Mouse (Mus musculus) embryonic facial prominence, embryonic 12.5 days (tissue): ENCODE data around the gene St6galnac5. TPM values are rescaled to one million over a fixed set of nuclear protein-coding genes. Genes with fewer than 3 reads are reported as not detected.

Experiments
- ATAC-seq: fragments of 200-750 bp; cut with Nextera tagmentation; 2 replicates; pipeline ENCODE4 v1.8.0; 2017; ENCODE audit not compliant: insufficient number of reproducible peaks, insufficient read depth, low FRiP score, low TSS enrichment
- H3K27ac ChIP-seq: fragments of 300-500 bp; sonication (generic); 2 replicates; pipeline ENCODE4 v1.5.1; 2016; ENCODE audit warnings: mild to moderate bottlenecking
- H3K27me3 ChIP-seq: fragments of 300-500 bp; sonication (generic); 2 replicates; pipeline ENCODE4 v1.6.1; 2016; ENCODE audit warnings: mild to moderate bottlenecking, moderate library complexity
- H3K36me3 ChIP-seq: fragments of 300-500 bp; sonication (generic); 2 replicates; pipeline ENCODE4 v1.6.1; 2016; ENCODE audit warnings: mild to moderate bottlenecking
- H3K4me1 ChIP-seq: fragments of 300-500 bp; sonication (generic); 2 replicates; pipeline ENCODE4 v1.6.1; 2016
- H3K4me2 ChIP-seq: fragments of 300-500 bp; sonication (generic); replicated peaks from 2 replicates; pipeline ENCODE4 v1.6.1; 2016; ENCODE audit warnings: mild to moderate bottlenecking, moderate library complexity
- H3K4me3 ChIP-seq: fragments of 300-500 bp; sonication (generic); 2 replicates; pipeline ENCODE4 v1.5.1; 2016; ENCODE audit warnings: mild to moderate bottlenecking
- H3K9ac ChIP-seq: fragments of 300-500 bp; sonication (generic); 2 replicates; pipeline ENCODE4 v1.6.1; 2016; ENCODE audit warnings: mild to moderate bottlenecking, moderate library complexity
- H3K9me3 ChIP-seq: fragments of 300-500 bp; sonication (generic); 2 replicates; pipeline ENCODE4 v1.6.1; 2016; ENCODE audit warnings: mild to moderate bottlenecking, moderate library complexity
- WGBS: fragments of 180-500 bp; shearing (Covaris S2); methylation state at CpG from one replicate; pipeline ENCODE4 v1.1.7; 2016; 5-methylcytosine and 5-hydroxymethylcytosine counted together
- polyA plus RNA-seq: library from polyadenylated mRNA; unstranded; fragments of >200 nt; fragmentation: Nextera tagmentation; extraction: Ambion mirVana; gene quantifications from 2 replicates; pipeline ENCODE4 v1.2.1, GENCODE M21; 2016

St6galnac5 gene
- 2.3 and 2.4 TPM in 2 replicates for polyA plus RNA-seq

DNA sequence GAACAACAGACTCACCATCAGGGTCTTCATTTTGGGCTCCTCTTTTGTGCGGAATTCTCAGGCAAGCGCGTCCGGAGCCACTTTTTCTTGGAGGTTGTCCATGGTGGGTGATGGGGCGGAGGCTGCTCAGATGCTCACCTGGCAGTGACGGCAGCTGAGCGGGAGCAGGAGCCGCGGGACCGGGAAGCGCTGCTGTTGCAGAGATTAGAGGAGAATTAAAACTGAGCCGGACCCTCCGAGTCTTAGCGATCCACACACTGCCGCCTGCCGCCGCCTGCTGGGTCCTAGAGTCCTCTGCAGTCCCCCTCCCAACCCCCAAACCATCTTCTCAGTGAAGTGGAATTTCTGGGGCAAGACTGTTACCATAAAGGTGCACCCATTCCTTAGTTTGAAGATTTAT is at the start of gene St6galnac5:
Gene St6galnac5, minus strand, starts transcription at position 259 of the 400 bp plus-strand sequence.
- 0% methylated on average over 17 of the region's 17 CpGs for WGBS

DNA sequence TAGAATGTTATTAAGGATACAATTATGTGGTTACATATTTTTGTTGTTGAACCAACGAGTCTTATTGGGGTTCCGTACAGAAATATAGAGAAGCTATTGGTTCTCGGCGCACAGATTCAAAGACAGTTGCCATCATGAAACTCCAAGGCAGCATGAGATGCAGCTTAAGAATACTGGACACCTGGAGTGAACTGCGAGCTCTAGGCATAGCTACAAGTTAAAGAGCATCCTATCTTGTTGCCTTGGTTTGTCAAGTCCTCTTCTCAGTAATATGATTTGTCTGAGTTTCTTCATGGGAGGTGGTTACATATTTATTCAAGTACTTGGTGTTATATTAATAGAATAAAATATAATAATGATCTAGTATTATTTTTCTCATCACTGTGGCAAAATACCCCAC is 48.7 kb upstream of the St6galnac5 start:
- Histone ChIP-seq H3K9ac (no peak overlapping the region), H3K27ac (no peak overlapping the region), H3K36me3 (no peaks in the 10 kb centered on the region), H3K27me3 (no peaks in the 10 kb centered on the region), H3K9me3 (no peaks in the 10 kb centered on the region), H3K4me3 (no peak overlapping the region), H3K4me2 (no peak overlapping the region), H3K4me1 (no peaks in the 10 kb centered on the region)
- 90% methylated on average over 5 of the region's 5 CpGs for WGBS
- ATAC-seq: no peak

More for the DNA sequence above, at the start of gene St6galnac5:
- Histone ChIP-seq H3K27ac (no peak within 1 kb of the TSS), H3K4me1 (peaks cover 16% of the 10 kb centered on the region), H3K27me3 (peaks cover 28% of the 10 kb centered on the region), H3K9ac (peak within 1 kb of the TSS; percentile 50), H3K9me3 (no peaks in the 10 kb centered on the region), H3K36me3 (no peaks in the 10 kb centered on the region), H3K4me2 (peak within 1 kb of the TSS; percentile 98), H3K4me3 (peak within 1 kb of the TSS; percentile 51)
- ATAC-seq: no peak; the same call in 1 of the 2 replicates

DNA sequence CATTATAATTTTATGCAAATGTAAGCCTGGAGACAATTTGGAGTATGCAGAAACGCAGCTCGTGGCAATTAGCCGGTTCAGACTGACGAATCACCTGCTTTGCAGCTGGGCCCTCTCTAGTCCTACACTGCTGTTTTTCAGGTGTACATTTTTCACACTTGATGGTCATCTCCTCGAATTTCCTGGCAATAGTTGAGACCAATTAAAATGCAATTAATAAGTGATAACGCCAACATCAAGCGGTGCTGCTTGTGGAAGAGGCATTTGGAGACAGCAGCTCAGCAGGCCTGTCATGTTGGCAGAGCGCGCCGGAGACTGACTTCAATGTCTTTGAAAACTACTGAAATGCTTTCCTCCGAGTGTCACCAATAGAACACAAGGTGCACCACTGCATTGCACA is 42.0 kb upstream of the St6galnac5 start:
- Histone ChIP-seq H3K9ac (no peak overlapping the region), H3K27ac (no peak overlapping the region), H3K27me3 (no peaks in the 10 kb centered on the region), H3K4me2 (no peak overlapping the region), H3K4me1 (no peaks in the 10 kb centered on the region), H3K36me3 (no peaks in the 10 kb centered on the region), H3K9me3 (no peaks in the 10 kb centered on the region), H3K4me3 (no peak overlapping the region)
- no peak for ATAC-seq
- WGBS: 81% methylated on average over 11 of the region's 11 CpGs

DNA sequence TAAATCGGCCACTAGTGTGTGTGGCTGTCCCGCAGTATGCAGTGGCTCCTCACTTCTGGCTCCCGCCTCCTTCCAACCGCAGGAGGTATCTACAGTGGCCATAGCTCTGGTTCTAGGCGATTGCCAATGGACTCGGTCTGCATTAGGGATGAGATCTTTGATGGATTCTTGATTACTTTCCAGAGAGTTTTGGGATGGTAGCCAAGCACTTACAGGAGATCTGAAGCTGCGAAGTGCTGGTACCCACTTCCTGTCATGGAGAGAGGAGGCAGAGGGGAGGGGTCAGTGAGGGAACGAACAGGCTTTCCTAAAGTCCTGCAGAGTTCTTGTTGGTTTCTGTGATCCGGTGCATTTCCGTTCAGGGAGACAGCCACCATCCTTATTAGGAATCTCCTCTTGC is 36.0 kb upstream of the St6galnac5 start:
- no peak overlapping the region for H3K27ac ChIP-seq
- no peaks in the 10 kb centered on the region for H3K9me3 ChIP-seq
- H3K4me3 ChIP-seq: no peak overlapping the region
- no peaks in the 10 kb centered on the region for H3K27me3 ChIP-seq
- no peak overlapping the region for H3K9ac ChIP-seq
- no peak for ATAC-seq
- H3K4me1 ChIP-seq: no peaks in the 10 kb centered on the region
- no peak overlapping the region for H3K4me2 ChIP-seq
- 78% methylated on average over 10 of the region's 10 CpGs for WGBS
- no peaks in the 10 kb centered on the region for H3K36me3 ChIP-seq

DNA sequence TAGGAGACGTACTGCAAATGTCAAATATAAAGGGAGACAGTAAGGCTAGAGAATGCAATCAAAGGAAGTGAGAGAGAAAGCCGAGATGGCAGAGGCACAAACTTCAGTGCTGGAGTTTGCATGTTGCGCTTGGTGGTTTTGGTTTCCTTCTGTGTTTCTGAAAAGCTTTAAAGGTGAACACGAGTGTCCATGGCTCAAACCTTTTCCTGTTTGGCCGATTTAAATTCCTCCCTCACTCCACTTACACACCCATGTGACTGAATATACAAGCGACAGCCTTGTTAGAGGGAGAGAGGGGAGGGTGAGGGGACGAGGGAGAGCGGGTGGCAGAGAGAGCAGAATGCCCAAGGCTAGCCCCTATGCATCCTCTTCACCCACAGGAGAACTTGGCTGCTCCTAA is 34.3 kb upstream of the St6galnac5 start:
- Histone ChIP-seq H3K27me3 (no peaks in the 10 kb centered on the region), H3K4me2 (no peak overlapping the region), H3K36me3 (no peaks in the 10 kb centered on the region), H3K9ac (no peak overlapping the region), H3K4me3 (no peak overlapping the region), H3K4me1 (no peaks in the 10 kb centered on the region), H3K9me3 (no peaks in the 10 kb centered on the region), H3K27ac (no peak overlapping the region)
- 61% methylated on average over 8 of the region's 8 CpGs for WGBS
- no peak for ATAC-seq

DNA sequence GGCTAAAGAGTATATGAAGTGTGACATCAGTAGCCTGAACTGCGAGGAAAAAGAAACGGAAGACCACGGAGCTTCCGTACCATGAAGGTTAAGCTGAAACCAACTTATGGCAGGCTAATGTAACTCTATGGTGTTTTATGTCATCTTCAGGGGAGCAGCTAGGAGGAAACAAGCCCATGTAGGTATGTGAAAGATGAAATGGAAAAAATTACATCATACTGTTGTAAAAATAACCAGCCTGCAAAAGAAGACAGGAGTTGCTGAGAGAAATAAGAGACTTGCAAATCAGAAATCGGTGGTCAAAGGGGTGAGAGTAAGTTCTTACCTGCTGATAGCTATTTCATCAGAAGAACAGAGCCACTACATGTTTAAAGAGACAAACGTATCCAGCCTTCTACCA is 24.8 kb upstream of the St6galnac5 start:
- Histone ChIP-seq H3K36me3 (no peaks in the 10 kb centered on the region), H3K4me3 (no peak overlapping the region), H3K27ac (no peak overlapping the region), H3K27me3 (no peaks in the 10 kb centered on the region), H3K9ac (no peak overlapping the region), H3K4me2 (no peak overlapping the region), H3K9me3 (no peaks in the 10 kb centered on the region), H3K4me1 (no peaks in the 10 kb centered on the region)
- WGBS: 87% methylated on average over 6 of the region's 6 CpGs
- no peak for ATAC-seq

DNA sequence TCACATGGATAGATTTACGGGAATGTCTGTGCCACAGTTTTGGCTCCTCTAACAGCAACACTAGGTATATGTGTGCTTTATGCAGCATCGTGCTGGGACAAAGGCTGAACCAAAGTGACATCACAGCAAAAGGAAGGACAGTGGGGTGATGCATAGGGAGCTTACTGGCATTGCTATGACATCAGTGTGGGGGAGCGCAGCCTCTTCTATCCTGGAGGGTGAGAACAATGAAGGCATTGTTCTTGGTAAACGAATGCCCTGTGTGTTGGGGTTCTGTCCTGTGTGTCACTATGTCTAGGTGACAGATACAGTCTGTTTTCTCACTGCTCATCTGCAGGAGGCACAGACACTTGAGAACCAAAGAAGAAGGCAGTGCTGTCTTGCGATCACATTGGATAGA is 16.9 kb upstream of the St6galnac5 start:
- Histone ChIP-seq H3K9me3 (no peaks in the 10 kb centered on the region), H3K4me1 (no peaks in the 10 kb centered on the region; the same call in 1 of the 2 replicates), H3K4me3 (no peak overlapping the region), H3K36me3 (no peaks in the 10 kb centered on the region), H3K4me2 (no peak overlapping the region), H3K27me3 (no peaks in the 10 kb centered on the region), H3K9ac (no peak overlapping the region), H3K27ac (no peak overlapping the region)
- no peak for ATAC-seq
- 56% methylated on average over 5 of the region's 5 CpGs for WGBS

DNA sequence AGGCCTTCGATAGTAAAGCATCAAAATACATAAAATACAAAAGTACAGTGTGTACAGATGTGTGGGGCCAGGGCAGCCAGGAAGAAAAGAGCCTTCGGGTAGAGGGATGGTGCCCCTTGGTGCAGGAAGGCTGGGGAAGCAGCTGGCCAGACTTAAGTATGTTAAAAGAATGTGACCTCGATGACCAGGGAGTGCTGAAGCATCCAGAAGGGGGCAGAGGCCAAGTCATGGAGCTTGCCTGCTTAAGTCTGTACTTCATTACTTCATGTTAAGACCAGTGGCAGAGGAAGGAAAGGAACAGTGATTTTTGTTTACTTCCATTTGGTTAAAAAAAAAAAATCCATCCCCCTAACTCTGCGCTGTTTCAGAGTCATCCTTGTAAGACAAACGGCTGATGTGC is 16.1 kb upstream of the St6galnac5 start:
- no peak overlapping the region for H3K9ac ChIP-seq
- no peaks in the 10 kb centered on the region for H3K36me3 ChIP-seq
- H3K4me2 ChIP-seq: no peak overlapping the region
- H3K4me1 ChIP-seq: no peaks in the 10 kb centered on the region; the same call in 1 of the 2 replicates
- H3K9me3 ChIP-seq: no peaks in the 10 kb centered on the region
- ATAC-seq: no peak
- H3K4me3 ChIP-seq: no peak overlapping the region
- H3K27ac ChIP-seq: no peak overlapping the region
- no peaks in the 10 kb centered on the region for H3K27me3 ChIP-seq
- 24% methylated on average over 5 of the region's 5 CpGs for WGBS

DNA sequence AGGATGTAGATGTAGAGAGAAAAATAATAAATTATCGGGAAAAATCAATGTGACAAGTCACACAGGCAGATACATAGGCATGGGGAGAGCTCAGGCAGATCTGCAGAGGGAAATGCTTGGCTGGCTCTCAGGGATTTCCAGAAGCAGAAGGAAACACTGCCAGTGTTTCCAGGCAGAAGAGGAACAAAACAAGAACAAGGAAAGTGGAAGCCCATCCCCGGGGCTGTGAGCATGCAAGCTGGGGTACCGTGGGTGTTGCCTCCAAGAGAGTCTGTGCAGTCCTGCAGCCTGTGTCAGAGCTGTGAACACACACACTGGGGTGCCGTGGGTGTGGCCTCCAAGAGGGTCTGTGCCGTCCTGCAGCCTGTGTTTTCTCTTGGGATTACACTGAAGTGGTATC is 11.6 kb upstream of the St6galnac5 start:
- no peaks in the 10 kb centered on the region; the same call in 1 of the 2 replicates for H3K4me1 ChIP-seq

DNA sequence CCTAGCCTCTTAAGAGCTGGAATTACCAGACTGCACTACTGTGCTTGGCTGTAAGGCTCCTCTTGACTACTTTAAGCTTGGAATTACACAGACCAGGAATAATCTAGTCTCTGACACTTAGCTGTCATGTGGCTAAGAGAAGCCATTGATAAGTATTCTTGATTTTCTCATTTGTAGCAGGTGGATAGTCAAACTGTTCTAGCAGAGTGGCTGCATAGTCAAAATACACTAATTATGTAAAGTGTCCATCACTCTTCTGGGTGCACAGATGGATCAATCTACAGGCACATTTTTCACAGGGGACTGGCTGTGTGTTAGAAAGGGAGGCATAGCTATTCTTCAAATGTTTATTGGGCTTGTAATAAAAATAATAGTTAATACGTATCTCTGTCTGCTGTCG is 8.7 kb upstream of the St6galnac5 start:
- Histone ChIP-seq H3K36me3 (no peaks in the 10 kb centered on the region), H3K4me1 (no peaks in the 10 kb centered on the region), H3K4me3 (no peak overlapping the region), H3K9me3 (no peaks in the 10 kb centered on the region), H3K9ac (no peak overlapping the region), H3K27ac (no peak overlapping the region), H3K27me3 (no peaks in the 10 kb centered on the region), H3K4me2 (no peak overlapping the region)
- ATAC-seq: no peak
- WGBS: 94% methylated on average over 2 of the region's 2 CpGs

More for the DNA sequence above, 11.6 kb upstream of the St6galnac5 start:
- no peak overlapping the region for H3K4me3 ChIP-seq
- H3K27ac ChIP-seq: no peak overlapping the region
- no peaks in the 10 kb centered on the region for H3K36me3 ChIP-seq
- ATAC-seq: no peak
- WGBS: 57% methylated on average over 5 of the region's 5 CpGs
- H3K4me2 ChIP-seq: no peak overlapping the region
- H3K27me3 ChIP-seq: no peaks in the 10 kb centered on the region
- H3K9me3 ChIP-seq: no peaks in the 10 kb centered on the region
- no peak overlapping the region for H3K9ac ChIP-seq

DNA sequence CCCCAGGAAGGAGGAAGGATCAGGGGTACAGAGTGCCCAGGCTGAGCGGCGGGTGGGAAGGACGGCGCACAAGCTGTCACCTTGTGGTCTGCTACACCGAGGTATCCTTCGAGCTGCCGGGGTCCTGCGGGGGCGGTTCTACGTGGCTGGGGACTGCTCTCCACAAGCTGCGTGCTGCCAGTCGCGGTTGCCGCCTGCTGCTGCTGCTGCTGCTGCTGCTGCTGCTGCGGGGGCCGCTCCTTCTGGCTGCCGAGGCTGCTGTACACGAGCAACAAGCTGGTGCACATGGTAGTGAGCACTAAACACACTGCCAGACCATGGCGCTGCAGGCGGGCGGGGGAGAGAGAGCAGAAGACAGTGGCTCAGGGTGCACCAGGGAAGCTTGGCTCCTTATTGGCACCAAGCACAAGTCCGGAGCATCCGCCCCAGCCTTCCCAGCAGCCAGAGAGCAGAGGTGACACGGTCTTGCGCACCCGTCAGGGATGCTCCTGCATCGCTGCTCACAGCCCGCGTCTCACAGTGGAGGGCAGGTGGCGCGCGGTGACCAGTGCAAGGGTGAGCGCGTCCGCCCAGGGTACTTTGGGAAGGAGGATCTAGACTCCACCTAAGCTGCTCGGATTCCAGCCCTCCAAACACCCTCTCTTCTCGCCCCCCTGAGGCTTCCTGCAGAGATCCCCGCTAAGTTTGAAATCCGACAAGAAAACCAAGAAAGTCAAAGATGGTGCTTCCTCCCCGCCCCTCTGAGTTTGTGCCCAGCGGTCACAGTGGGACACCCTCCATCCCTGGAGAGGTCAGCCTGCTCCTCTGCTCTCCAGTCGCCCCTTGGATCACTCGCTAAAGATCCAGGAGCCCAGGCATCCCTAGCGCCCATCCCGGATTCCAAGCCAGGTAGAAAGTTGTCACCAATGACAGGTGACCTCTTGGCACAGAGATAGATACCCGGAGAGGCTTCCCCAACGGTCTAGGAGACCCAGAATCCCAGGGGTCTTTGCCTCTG is 770 bp downstream of the St6galnac5 start:
- Histone ChIP-seq H3K4me2 (peak overlapping the region; percentile 98), H3K27me3 (peaks cover 28% of the 10 kb centered on the region), H3K9ac (peak overlapping the region; percentile 50), H3K4me3 (peak overlapping the region; percentile 51), H3K9me3 (no peaks in the 10 kb centered on the region), H3K4me1 (peaks cover 16% of the 10 kb centered on the region), H3K27ac (no peak overlapping the region), H3K36me3 (no peaks in the 10 kb centered on the region)
- ATAC-seq: peak; percentile 48; the same call in 1 of the 2 replicates
- under 1% methylated on average over 47 of the region's 47 CpGs for WGBS

DNA sequence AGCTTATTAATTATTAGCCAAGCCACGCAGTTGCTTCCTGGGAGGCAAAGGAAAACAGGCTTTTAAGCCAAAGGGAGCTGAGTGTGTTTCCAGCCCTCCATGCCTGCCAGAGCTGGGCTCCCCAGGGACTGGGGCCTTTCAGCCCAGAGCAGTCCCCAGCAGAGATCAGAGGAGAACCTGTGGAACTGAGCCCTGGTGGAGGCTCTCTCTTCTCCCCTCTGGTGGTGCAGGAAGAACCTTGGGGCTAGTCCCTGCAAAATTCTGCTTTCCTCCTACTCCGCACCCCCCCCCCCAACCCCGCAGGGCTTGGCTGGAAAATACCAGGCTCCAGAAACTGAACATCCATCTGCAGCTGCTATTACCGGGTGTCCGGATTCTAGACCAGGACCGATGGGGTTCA is 1.6 kb downstream of the St6galnac5 start:
- no peak overlapping the region for H3K27ac ChIP-seq
- H3K4me2 ChIP-seq: peak overlapping the region; percentile 98
- H3K27me3 ChIP-seq: peaks cover 28% of the 10 kb centered on the region
- no peak; the same call in 1 of the 2 replicates for ATAC-seq
- H3K4me3 ChIP-seq: peak overlapping the region; percentile 51
- peaks cover 16% of the 10 kb centered on the region for H3K4me1 ChIP-seq
- WGBS: 7% methylated on average over 5 of the region's 6 CpGs
- H3K9me3 ChIP-seq: no peaks in the 10 kb centered on the region
- H3K9ac ChIP-seq: 0 out of 2 replicates have a peak overlapping the region, but pooled peaks have one; percentile 50
- no peaks in the 10 kb centered on the region for H3K36me3 ChIP-seq
